Mouse (Mus musculus): ENCODE measurements around the gene Itprid2.

The Itprid2 gene

GRCm38 (mm10) chr2:79665492-79665891 lies 30.3 kb downstream of the Itprid2 start:
- TF ChIP-seq GATA4 (IDR thresholded peaks at IDR 0.05; ENCODE audit: insufficient replicate concordance, low read length) = no peak

DNA sequence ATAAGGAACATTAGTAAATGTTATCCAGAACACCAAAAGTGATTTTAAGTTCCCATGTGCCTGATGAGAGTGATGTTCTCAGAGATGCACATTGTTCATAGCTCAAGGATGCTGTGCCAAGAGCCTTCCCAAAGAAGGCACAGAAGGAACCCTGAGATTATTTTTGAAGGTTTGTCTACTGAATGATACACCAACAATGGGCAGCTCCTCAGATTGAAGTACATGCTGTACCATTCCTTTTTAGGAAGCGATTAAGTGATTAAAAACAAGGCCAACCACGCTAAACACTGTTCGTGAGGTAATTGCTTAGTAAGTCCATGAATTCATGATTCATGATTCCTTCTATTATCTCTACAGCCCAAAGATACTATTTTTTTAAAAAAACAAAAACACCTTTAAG lies 40.1 kb downstream of the Itprid2 start:
- TF ChIP-seq GATA4 (IDR thresholded peaks at IDR 0.05; ENCODE audit: insufficient replicate concordance, low read length) = no peak

DNA sequence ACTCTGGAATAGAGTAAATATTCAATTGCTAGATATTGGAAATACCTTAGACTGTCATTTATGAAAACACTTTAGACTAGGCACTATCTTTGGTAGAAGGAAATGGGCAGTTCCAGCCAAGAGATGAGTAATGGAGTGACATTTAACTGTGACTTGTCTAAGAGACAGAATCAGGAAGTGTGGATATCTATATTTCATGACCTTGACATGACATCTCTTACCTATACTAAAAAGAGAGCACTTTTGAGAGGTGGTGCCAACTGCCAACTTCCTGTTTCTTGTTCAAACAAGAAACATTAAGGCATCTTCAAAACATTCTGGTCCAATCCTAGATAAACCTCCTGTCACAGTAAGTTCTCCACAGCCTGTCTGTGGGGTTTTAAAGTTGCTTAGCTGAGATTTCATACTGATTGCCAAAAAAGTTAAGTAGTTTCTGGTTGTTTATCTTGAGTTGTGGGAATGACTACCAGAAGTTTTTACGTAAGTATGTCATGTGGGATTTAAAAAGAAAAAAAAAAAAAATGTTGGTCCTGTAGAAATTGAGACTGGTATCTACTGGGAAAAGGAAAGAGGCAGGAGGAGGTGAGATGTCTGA lies 42.6 kb downstream of the Itprid2 start:
- no peak for TF ChIP-seq GATA4 (IDR thresholded peaks at IDR 0.05; ENCODE audit: insufficient replicate concordance, low read length)

- TF ChIP-seq GATA4 (IDR thresholded peaks at IDR 0.05; ENCODE audit: insufficient replicate concordance, low read length) = no peak
Observed at GRCm38 (mm10) chr2:79681672-79682071, 46.5 kb downstream of the Itprid2 start.

GRCm38 (mm10) chr2:79683258-79683657 lies 48.1 kb downstream of the Itprid2 start:
- no peak for TF ChIP-seq GATA4 (IDR thresholded peaks at IDR 0.05; ENCODE audit: insufficient replicate concordance, low read length)

DNA sequence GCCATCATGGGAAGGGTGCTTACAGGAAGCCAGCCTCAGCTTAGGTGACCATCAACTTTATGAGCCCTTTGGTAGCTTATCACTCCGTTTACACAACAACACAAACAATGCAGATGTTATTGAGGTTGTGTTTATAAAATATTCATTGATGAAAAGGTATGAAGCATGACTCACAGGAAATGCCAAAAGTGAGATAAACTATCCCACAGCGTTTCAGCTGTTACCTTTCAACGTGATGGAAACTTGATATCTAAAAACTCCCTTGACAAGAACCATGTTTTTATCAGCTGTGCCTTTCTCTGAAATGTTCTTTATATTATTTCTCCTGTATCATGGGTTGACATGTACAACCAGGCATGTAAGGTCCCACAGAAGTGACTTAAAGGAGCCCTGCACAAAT lies 55.7 kb downstream of the Itprid2 start:
- TF ChIP-seq GATA4 (IDR thresholded peaks at IDR 0.05; ENCODE audit: insufficient replicate concordance, low read length) = no peak

GRCm38 (mm10) chr2:79695190-79695589 lies 60.0 kb downstream of the Itprid2 start:
- TF ChIP-seq GATA4 (IDR thresholded peaks at IDR 0.05; ENCODE audit: insufficient replicate concordance, low read length) = no peak

DNA sequence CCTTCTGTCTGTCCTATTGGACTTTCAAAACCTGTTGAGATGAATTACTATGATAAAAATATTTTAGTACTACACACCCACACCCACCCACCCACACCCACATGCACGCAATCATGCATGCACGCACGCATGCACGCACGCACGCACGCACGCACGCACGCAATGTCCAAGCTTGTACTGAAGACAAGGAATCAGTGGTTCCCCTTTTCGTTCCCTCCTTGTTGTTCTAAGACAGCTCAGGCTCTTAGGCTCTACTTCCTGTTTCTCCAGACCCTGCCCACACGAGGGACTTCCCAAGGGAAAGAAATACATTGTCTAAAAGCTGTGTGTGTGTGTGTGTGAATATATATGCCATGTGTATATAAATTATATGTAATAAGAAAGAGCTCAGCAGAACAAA lies 60.8 kb downstream of the Itprid2 start:
- TF ChIP-seq GATA4 (IDR thresholded peaks at IDR 0.05; ENCODE audit: insufficient replicate concordance, low read length) = no peak

DNA sequence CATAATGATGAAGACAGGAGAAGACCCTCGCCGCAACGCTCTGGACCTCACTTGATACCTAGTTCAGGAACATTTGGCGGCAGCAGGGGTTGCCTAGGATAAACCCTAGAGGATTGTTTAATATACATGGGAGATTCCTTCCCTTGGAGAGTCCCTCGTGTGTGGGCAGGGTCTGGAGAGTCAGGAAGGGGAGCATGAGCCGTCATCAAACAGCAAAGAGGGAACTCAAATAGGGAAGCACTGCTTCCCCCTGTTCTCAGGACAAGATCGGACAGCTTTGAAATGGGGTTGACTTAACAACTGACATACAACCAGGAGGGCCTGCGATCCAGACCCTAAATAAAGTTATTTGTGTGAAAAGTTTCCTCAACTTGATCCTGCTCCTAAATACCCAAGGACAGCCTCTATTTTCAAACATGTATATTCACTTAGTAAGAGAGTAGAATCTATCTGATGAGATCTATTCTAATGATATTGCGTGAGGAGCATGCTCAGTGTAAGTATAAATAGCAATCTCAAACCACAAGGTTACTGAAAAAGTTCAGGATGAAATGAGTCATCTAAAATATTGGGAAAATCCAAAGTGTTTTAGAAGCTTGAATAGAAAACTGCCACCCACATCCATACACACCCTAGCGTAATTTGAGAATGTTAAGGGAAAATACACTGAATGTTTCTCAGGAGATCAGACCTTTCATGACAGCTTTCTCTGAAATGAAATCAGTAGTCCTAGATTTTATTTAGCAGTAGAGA lies 61.5 kb downstream of the Itprid2 start:
- no peak for TF ChIP-seq GATA4 (IDR thresholded peaks at IDR 0.05; ENCODE audit: insufficient replicate concordance, low read length)

DNA sequence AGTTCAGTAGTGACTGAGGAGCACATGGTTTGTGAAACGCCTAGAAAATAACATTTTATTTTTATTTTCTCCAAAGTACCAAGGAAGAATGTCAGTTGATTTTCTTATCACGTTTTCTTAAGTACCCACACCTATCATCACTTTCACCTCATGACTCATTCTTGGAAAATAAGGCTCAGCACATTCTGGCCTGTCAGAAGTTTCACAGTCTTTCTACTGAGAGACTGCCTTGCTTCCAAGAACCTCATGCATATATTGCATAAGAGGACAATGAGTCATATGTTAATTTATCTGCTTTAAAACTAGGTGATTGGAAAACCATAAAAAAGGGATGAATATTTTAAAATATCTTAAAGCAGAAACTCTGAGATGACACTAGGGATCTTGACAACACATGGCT lies 63.0 kb downstream of the Itprid2 start:
- TF ChIP-seq GATA4 (IDR thresholded peaks at IDR 0.05; ENCODE audit: insufficient replicate concordance, low read length) = no peak

DNA sequence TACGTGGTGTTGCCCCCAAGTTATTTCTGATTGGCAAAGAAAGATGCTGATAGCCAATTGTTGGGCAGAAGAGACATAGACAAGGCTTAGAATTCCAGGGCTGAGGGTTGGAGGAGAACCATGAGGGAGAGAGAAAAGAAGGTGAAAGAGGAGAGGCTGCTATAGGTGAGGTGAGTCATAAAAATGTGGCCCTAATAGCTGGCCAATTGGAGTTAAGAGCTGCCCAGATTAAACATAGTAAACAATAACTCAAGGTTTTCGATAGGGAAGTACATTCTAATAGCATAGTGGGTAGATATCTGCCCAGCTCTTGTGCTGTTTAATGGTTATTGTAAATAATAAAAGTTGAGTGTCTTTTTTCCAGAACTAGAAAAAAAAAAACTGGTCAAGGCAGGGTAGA lies 69.6 kb downstream of the Itprid2 start:
- no peak for TF ChIP-seq GATA4 (IDR thresholded peaks at IDR 0.05; ENCODE audit: insufficient replicate concordance, low read length)

DNA sequence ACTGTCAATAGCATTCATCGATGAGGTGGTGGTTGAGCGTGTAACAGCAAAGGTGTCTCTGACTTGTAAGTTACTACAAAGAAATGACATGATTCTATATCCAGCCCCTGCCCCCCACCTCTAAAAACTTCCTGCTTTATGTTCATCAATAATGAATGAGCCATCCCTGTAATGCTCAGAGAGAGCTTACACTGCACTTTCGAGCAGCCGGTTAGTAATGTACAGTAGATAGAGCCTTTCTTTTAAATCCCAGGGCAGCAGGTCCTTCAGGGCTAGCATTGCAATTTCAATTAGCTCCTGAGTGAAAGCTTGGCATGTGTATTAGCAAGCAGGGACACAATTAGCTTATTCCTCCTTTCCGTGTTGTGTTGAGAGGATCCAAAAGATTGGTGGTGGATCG lies 72.4 kb downstream of the Itprid2 start, which contains the start of gene Ppp1r1c:
TSS of gene Ppp1r1c (plus strand) at position 206 of the 400 bp plus-strand sequence.
- no peak for TF ChIP-seq GATA4 (IDR thresholded peaks at IDR 0.05; ENCODE audit: insufficient replicate concordance, low read length)

DNA sequence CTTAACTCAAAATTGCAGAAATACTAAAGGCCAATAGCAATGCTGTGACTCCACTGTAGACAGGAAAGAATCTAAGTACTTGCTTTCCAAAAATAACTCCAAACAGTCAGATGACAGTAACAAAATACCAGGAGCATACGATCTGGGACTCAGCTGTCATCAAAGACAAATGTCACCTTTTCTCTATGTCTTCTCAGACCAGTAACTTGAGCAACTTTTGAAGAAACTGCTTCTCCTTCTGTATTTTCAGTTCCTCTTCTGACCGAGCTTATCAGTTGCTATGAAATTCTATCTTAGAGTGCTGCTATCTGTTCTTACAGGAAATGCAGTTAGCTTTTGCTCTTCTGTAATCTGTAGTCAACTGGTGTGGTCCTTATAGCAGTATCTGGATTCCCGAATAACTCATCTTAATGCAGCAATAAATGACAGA lies 78.5 kb downstream of the Itprid2 start:
- no peak for TF ChIP-seq GATA4 (IDR thresholded peaks at IDR 0.05; ENCODE audit: insufficient replicate concordance, low read length)

GRCm38 (mm10) chr2:79714745-79715144 lies 79.6 kb downstream of the Itprid2 start:
- no peak for TF ChIP-seq GATA4 (IDR thresholded peaks at IDR 0.05; ENCODE audit: insufficient replicate concordance, low read length)

GRCm38 (mm10) chr2:79715925-79716324 lies 80.8 kb downstream of the Itprid2 start:
- no peak for TF ChIP-seq GATA4 (IDR thresholded peaks at IDR 0.05; ENCODE audit: insufficient replicate concordance, low read length)

GRCm38 (mm10) chr2:79717846-79718245 lies 82.7 kb downstream of the Itprid2 start:
- TF ChIP-seq GATA4 (IDR thresholded peaks at IDR 0.05; ENCODE audit: insufficient replicate concordance, low read length) = no peak

- no peak for TF ChIP-seq GATA4 (IDR thresholded peaks at IDR 0.05; ENCODE audit: insufficient replicate concordance, low read length)
Observed at GRCm38 (mm10) chr2:79722415-79722814, 87.3 kb downstream of the Itprid2 start.
